Mouse (Mus musculus) C3H10T1/2 (cell line): Measurements from ENCODE around the gene Gnat1. TPM values are rescaled to one million over a fixed set of nuclear protein-coding genes. Genes with fewer than 3 reads are reported as not detected.

Experiments
- polyA plus RNA-seq, 2 experiments: library from polyadenylated mRNA; unstranded; fragments of >200 nt; fragmentation: generic; extraction: Trizol; gene quantifications; one replicate each; pipeline ENCODE4 v1.2.1; 2012; ENCODE audit warnings: missing spikeins in 2 of 2

Gene Gnat1
- under 1 TPM; 0.19 to 0.22 TPM for polyA plus RNA-seq

DNA sequence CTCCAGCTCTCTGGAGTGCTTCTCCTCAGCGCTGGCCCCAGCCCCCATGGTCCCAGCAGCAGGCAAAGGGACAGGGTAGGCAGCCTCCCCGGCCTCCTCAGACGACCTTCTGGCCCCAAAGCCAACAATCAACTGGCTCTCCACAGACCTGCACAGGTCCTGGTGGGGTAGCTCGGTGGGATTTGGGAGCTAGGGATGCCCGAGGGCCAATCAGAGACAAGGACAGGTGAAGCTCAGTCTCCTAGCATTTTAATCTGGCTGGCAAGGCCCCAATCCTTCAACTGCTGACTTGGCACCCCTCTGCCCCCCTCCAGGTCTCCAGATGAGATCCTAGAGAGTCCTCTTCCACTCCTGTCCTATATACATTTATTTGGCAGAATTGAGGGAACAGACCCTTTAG lies at the start of gene Gnat1:
Gene Gnat1 (minus strand): TSS at position 212 of the 400 bp plus-strand sequence.

DNA sequence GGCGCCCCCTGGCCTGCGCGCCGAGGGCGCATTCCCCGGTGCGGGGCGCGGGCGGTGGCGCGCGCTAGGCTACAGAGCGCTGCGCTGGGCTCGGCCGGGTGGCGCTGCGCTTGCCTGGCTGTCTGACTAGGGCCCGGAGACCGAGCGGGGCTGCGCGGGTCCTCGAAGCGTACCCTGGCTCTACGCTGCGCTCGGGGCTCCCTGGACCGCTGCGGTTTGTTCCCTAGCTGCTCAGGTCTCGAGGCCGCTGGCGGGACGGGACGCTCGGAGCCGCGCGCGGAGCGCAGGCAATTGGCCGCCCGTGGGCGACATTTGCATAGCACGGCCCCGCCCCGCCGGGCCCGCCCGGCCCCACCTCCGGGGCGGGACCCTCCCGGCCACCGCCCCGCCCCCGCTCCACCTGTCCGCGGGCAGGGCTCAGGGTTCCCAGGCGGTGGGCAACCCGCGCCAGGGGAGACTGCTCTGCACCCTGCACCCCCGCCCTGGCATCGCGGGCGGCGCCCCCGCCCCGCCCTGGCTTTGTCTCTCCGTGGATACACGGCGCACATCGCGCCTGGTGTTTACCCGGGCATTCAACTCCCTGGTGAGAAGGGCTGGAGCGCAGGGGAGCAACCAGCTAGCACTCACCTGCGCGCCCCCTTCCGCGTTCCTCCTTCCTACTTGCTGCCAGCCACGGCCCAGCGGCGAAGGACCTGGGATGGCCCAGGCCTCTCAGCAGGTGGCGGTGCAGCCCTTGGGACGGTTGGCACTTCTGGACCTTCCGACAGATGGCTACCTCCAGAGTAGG lies 30.4 kb upstream of the Gnat1 start, which contains the start of gene Sema3f:
Gene Sema3f (minus strand): TSS at position 779 of the 787 bp plus-strand sequence.

DNA sequence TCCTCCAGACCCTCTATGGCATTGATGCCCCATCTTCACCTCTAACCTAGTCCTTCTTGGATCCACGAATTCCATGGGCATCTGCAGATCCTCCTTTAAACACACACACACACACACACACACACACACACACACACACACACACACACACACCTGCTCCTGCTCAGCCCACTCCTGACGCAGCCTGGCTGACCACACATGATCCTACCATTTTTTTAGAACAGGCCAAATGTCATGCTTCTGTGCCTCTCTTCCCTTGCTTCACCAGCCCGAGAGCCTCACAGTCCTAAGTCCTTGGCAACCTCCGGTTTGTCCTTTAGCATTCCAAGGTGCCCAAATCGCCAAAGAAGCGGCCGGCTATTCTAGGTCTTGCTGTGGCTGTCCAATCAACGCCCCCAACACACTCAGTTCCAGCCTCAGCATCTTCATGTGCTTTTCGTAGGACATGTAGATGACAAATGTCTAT lies 10.0 kb downstream of the Gnat1 start, which contains the start of gene Slc38a3:
Gene Slc38a3 (minus strand): TSS at position 51 of the 466 bp plus-strand sequence.

DNA sequence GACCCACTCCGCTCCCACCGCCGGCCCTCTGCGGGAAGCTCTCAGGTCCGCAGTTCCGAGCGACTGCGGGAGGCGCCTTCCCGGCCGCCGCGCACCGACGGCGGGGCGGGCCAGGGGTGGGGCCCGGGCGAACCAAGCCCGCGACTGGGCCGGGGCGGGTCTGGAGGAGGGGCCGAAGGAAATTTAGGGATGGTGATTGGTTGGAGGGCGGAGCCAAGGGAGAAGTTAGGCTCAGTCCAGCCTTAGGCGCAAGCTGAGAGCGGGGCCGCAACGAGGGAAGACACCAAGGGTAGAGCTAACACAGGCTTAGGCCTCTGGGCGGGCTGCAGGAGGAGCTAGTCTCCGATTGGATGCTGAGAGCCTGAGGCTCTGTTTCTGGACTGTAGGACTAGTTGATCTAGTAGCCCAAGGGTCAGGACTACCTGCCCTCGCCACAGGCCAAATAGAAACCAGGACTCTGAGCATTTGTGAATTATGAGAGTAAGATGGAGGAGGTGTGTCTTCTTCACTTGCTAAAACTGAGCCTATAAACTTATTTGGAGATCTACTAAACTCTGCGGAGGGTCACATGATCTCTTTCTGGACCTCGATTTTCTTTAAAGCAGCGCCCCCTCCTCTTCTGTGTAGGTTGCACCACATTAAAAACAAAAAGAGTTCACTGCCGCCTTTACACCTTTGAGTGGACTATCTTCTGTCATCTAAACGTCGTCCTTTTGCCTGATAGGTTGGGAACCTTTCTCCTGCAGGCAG lies 44.1 kb downstream of the Gnat1 start, which contains the start of gene Gnai2:
Gene Gnai2 (minus strand): TSS at position 89 of the 750 bp plus-strand sequence.

Other genes starting within 250 kb of the Gnat1 start
- 10 to 100 TPM; 32.7 to 48.9 TPM for gene Tmem115, start 145.8 kb downstream of the Gnat1 start, polyA plus RNA-seq
- gene Cyb561d2, start 137.5 kb downstream of the Gnat1 start, polyA plus RNA-seq, result 10 to 100 TPM; 29.6 to 37.6 TPM
- 10 to 100 TPM in 1 of 2 experiments, 1 to 10 TPM in 1; 9.4 to 26.1 TPM for gene Nprl2, start 137.5 kb downstream of the Gnat1 start, polyA plus RNA-seq
- 1 to 10 TPM in 1 of 2 experiments, under 1 TPM in 1; 0.35 to 1.9 TPM for gene Zmynd10, start 132.4 kb downstream of the Gnat1 start, polyA plus RNA-seq
- 10 to 100 TPM in 1 of 2 experiments, 1 to 10 TPM in 1; 5.5 to 34.0 TPM for gene Rassf1, start 128.2 kb downstream of the Gnat1 start, polyA plus RNA-seq
- gene Tusc2, start 116.5 kb downstream of the Gnat1 start, polyA plus RNA-seq, result 10 to 100 TPM; 17.5 to 22.1 TPM
- 10 to 100 TPM; 21.8 to 40.8 TPM for gene Hyal2, start 111.8 kb downstream of the Gnat1 start, polyA plus RNA-seq
- gene Hyal1, start 102.8 kb downstream of the Gnat1 start, polyA plus RNA-seq, result 1 to 10 TPM; 1.3 to 6.7 TPM
- gene Naa80, start 100.8 kb downstream of the Gnat1 start, polyA plus RNA-seq, result 10 to 100 TPM; 12.6 to 25.8 TPM
- under 1 TPM; 0.06 to 0.94 TPM for gene Hyal3, start 98.9 kb downstream of the Gnat1 start, polyA plus RNA-seq
- gene Ifrd2, start 92.1 kb downstream of the Gnat1 start, polyA plus RNA-seq, result 10 to 100 TPM; 11.2 to 50.5 TPM
- 10 to 100 TPM in 1 of 2 experiments, under 1 TPM in 1; 0.61 to 22.1 TPM for gene Sema3b, start 70.5 kb downstream of the Gnat1 start, polyA plus RNA-seq
- gene Gnai2, start 44.3 kb downstream of the Gnat1 start, polyA plus RNA-seq, result 100 to 1,000 TPM; 445 to 604 TPM
- gene Slc38a3, start 10.2 kb downstream of the Gnat1 start, polyA plus RNA-seq, result under 1 TPM; 0.01 to 0.11 TPM
- gene Sema3f, start 30.8 kb upstream of the Gnat1 start, polyA plus RNA-seq, result 10 to 100 TPM in 1 of 2 experiments, 1 to 10 TPM in 1; 8.5 to 52.4 TPM
- 10 to 100 TPM in 1 of 2 experiments, 1 to 10 TPM in 1; 5.9 to 52.6 TPM for gene Rbm5, start 91.3 kb upstream of the Gnat1 start, polyA plus RNA-seq
- gene Rbm6, start 193.5 kb upstream of the Gnat1 start, polyA plus RNA-seq, result 10 to 100 TPM in 1 of 2 experiments, 1 to 10 TPM in 1; 1.3 to 11.3 TPM
- gene Mon1a, start 208.4 kb upstream of the Gnat1 start, polyA plus RNA-seq, result 10 to 100 TPM; 12.1 to 12.4 TPM
- under 1 TPM; 0.01 to 0.37 TPM for gene Mst1r, start 227.2 kb upstream of the Gnat1 start, polyA plus RNA-seq
- gene Actl11, start 248.8 kb upstream of the Gnat1 start, polyA plus RNA-seq, result not detected